Comparison of ENCODE assay signal across 23 mouse cellular contexts in the genomic region with DNA sequence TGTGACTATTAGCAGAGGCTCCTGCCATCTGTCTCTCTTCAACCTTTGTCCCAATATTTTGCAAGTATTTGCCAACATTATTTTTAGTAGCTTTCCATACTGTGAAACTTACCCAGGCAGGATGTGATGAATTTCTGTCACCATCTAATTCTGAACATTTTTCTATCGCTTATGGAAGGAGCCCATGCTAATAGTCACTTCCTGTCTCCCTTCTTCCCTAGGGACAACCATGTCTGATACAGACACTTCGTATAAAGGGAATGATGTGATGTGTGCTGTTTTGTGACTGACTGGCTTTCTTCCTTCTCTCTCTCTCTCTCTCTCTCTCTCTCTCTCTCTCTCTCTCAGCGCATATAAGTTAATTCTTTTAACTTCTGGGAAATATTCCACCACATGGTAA. TPM values are rescaled to one million over a fixed set of nuclear protein-coding genes. Genes with fewer than 3 reads are reported as not detected.
DNase-seq lines count a peak whose midpoint lies in the region; ATAC-seq and TF ChIP-seq lines count a peak whose summit lies in the region.
"Had no signal": no experiment of that assay in that cellular context is flagged by ENCODE, and none has a peak within 500 bp of the region (broad histone marks: within the 10 kb centered on the region; RNA-seq: fewer than 3 reads in every experiment).

No protein-coding gene starts in this region.

- TF ChIP-seq POLR2A in embryonic fibroblast, embryonic 13.5 days (IDR thresholded peaks at IDR 0.05; ENCODE audit: low read depth, low read length) = no peak

- 61% methylated on average over 3 of the region's 3 CpGs for WGBS in heart, embryonic 16.5 days
- WGBS in lung, embryonic 14.5 days = 57% methylated on average over 3 of the region's 3 CpGs
- WGBS in intestine, embryonic 15.5 days = 53% methylated on average over 3 of the region's 3 CpGs

- H3K36me3 ChIP-seq in heart, embryonic 16.5 days (ENCODE audit: control insufficient read depth, insufficient read depth) = no peaks in the 10 kb centered on the region
- H3K36me3 ChIP-seq in lung, embryonic 14.5 days (ENCODE audit: insufficient read depth) = no peaks in the 10 kb centered on the region
- no peaks in the 10 kb centered on the region for H3K36me3 ChIP-seq in intestine, embryonic 15.5 days
- H3K36me3 ChIP-seq: embryonic facial prominence, embryonic 10.5 days; forebrain, embryonic 10.5 days; hindbrain, embryonic 10.5 days had no signal

- no peak overlapping the region for H3K4me2 ChIP-seq in heart, embryonic 16.5 days (ENCODE audit: low read depth, low read length)
- H3K4me2 ChIP-seq in lung, embryonic 14.5 days = no peak overlapping the region
- no peak overlapping the region for H3K4me2 ChIP-seq in intestine, embryonic 15.5 days (replicated peaks)
- H3K4me2 ChIP-seq: heart, embryonic 11.5 days; hindbrain, embryonic 14.5 days had no signal

- H3K4me1 ChIP-seq in heart, embryonic 16.5 days (ENCODE audit: control insufficient read depth, insufficient read depth, low read length) = no peaks in the 10 kb centered on the region
- no peaks in the 10 kb centered on the region for H3K4me1 ChIP-seq in lung, embryonic 14.5 days (ENCODE audit: insufficient read depth)
- H3K4me1 ChIP-seq in embryonic fibroblast, embryonic 13.5 days (ENCODE audit: control insufficient read depth, insufficient read depth, low read length) = peaks cover 2% of the 10 kb centered on the region; the same call in 1 of the 2 replicates
- H3K4me1 ChIP-seq in intestine, embryonic 15.5 days (replicated peaks) = no peaks in the 10 kb centered on the region
- H3K4me1 ChIP-seq: embryonic facial prominence, embryonic 10.5 days; forebrain, embryonic 10.5 days; hindbrain, embryonic 10.5 days had no signal

- H3K4me3 ChIP-seq in heart, embryonic 16.5 days (ENCODE audit: low read length) = no peak overlapping the region
- no peak overlapping the region for H3K4me3 ChIP-seq in lung, embryonic 14.5 days (ENCODE audit: low read depth, low read length)
- H3K4me3 ChIP-seq in embryonic fibroblast, embryonic 13.5 days (ENCODE audit: insufficient read depth, low read length) = no peak overlapping the region
- no peak overlapping the region for H3K4me3 ChIP-seq in intestine, embryonic 15.5 days (replicated peaks)
- H3K4me3 ChIP-seq: embryonic facial prominence, embryonic 10.5 days; erythroblast, embryonic 14.5 days; forebrain, embryonic 10.5 days; gastrocnemius, adult 2 months; hindbrain, embryonic 10.5 days had no signal

- no peak for DNase-seq in heart, adult 9 months (ENCODE audit: low spot score in 2 of 2)
- DNase-seq in lung, embryonic 14.5 days = peak; percentile 23
- no peak for DNase-seq in lung, postnatal 4 days
- peak; percentile 62 for DNase-seq in 3T3-L1 (ENCODE audit: low read depth, low spot score)
- DNase-seq: adrenal gland, adult 2 months; adrenal gland, postnatal 25 days; cerebellum, adult 2 months; cerebellum, postnatal 10 days; gastrocnemius, adult 2 months; gastrocnemius, postnatal 25 days had no signal

- H3K9me3 ChIP-seq in heart, embryonic 16.5 days (replicated peaks; ENCODE audit: control insufficient read depth, low read length) = no peaks in the 10 kb centered on the region
- H3K9me3 ChIP-seq in lung, embryonic 14.5 days (ENCODE audit: low read depth, low read length) = no peaks in the 10 kb centered on the region
- H3K9me3 ChIP-seq in intestine, embryonic 15.5 days = no peaks in the 10 kb centered on the region
- H3K9me3 ChIP-seq: embryonic facial prominence, embryonic 10.5 days; forebrain, embryonic 10.5 days; hindbrain, embryonic 10.5 days had no signal

- no peak overlapping the region for H3K27ac ChIP-seq in heart, embryonic 16.5 days (ENCODE audit: low read length)
- H3K27ac ChIP-seq in lung, embryonic 14.5 days (ENCODE audit: low read depth) = no peak overlapping the region
- peak overlapping the region; percentile 16 for H3K27ac ChIP-seq in embryonic fibroblast, embryonic 13.5 days (ENCODE audit: insufficient read depth, low read length)
- H3K27ac ChIP-seq in intestine, embryonic 15.5 days = no peak overlapping the region
- H3K27ac ChIP-seq: embryonic facial prominence, embryonic 10.5 days; forebrain, embryonic 10.5 days; gastrocnemius, adult 2 months; hindbrain, embryonic 10.5 days; hindbrain, embryonic 14.5 days had no signal

- ATAC-seq in heart, embryonic 16.5 days (replicated peaks; ENCODE audit: extremely low read depth, insufficient read depth, low FRiP score) = peak; percentile 37; the same call in 1 of the 2 replicates
- peak; percentile 53; the same call in 1 of the 2 replicates for ATAC-seq in lung, embryonic 14.5 days (ENCODE audit: insufficient read depth)
- no peak for ATAC-seq in intestine, embryonic 15.5 days
- ATAC-seq: activated CD4-positive, CD25-positive, alpha-beta regulatory T cell, adult 4 months; forebrain, embryonic 14.5 days; Patski had no signal

- no peak for TF ChIP-seq CTCF in lung, embryonic 14.5 days (IDR thresholded peaks at IDR 0.05; ENCODE audit: low read depth)
- TF ChIP-seq CTCF in embryonic fibroblast, embryonic 13.5 days (IDR thresholded peaks at IDR 0.05; ENCODE audit: borderline replicate concordance, insufficient read depth, low read length) = no peak

- no peak overlapping the region for H3K9ac ChIP-seq in heart, embryonic 16.5 days (ENCODE audit: low read length)
- no peak overlapping the region for H3K9ac ChIP-seq in lung, embryonic 14.5 days
- no peak overlapping the region for H3K9ac ChIP-seq in intestine, embryonic 15.5 days
- H3K9ac ChIP-seq: hindbrain, embryonic 14.5 days had no signal

- no peaks in the 10 kb centered on the region for H3K27me3 ChIP-seq in heart, embryonic 16.5 days (ENCODE audit: control insufficient read depth, insufficient read depth, low read length)
- no peaks in the 10 kb centered on the region for H3K27me3 ChIP-seq in lung, embryonic 14.5 days (ENCODE audit: insufficient read depth, low read length)
- no peaks in the 10 kb centered on the region for H3K27me3 ChIP-seq in intestine, embryonic 15.5 days (replicated peaks)
- H3K27me3 ChIP-seq: CH12.LX, Patski had no signal

RNA-seq across cellular contexts. Expression of a gene that starts 5.3 kb away (rescaled TPM):
- polyA plus RNA-seq in heart, embryonic 16.5 days (2015; fragmentation: Nextera tagmentation; extraction: Ambion mirVana) = 10.6 and 13.7 TPM in 2 replicates
- 37.7 and 37.8 TPM in 2 replicates for polyA plus RNA-seq in lung, embryonic 14.5 days (2014; fragmentation: Nextera tagmentation; extraction: Ambion mirVana)
- polyA plus RNA-seq in embryonic fibroblast, embryonic 13.5 days (2011; ENCODE audit: insufficient read length, low read depth, missing spikeins) = 41.4 and 50.0 TPM in 2 replicates
- polyA plus RNA-seq in intestine, embryonic 15.5 days (2015; fragmentation: Nextera tagmentation; extraction: Ambion mirVana) = 15.0 and 16.6 TPM in 2 replicates
- polyA plus RNA-seq: erythroblast, embryonic 14.5 days had no signal

Comparison
In these comparisons a context has a peak if more than half of its experiments do, and no peak if none do; other contexts are left out.
1. DNase-seq: peak in lung, embryonic 14.5 days (single experiment) and 3T3-L1 (single experiment); none in heart, adult 9 months (0 of 2) and lung, postnatal 4 days (0 of 2).